In the genomic region with DNA sequence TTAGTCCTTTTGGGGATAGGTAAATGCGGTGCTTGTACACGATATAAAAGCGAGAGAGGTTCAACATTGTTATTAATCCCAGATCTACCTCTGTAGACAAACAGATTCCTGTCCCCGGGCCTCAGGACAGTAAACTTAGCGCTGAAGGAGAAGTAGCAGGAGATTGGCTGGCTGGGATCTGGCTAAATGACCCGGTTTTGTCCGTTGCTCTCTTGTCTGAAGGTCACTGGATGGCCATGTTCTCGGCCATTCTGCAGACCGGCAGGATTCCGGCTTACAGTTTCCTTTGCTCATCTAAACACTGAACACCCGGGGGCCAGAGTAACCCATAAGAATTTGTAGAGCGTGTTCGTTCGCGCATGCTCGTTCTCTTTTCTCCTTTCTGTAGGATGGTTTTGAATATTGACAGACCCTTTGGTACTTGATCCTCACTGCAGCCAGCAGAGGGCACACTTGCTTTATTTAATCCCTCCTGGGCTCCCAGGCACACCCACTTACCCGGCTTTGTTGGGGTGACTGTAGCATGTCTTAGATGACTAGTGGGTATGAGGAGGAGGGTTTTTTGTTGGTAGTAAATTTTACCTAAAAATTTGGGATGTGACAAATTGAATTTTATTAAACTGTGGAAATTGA, we compare ENCODE assay signal across 8 mouse cellular contexts. TPM values are rescaled to one million over a fixed set of nuclear protein-coding genes. Genes with fewer than 3 reads are reported as not detected.
DNase-seq lines count a peak whose midpoint lies in the region; ATAC-seq and TF ChIP-seq lines count a peak whose summit lies in the region.

No protein-coding gene starts in this region.

- no peak overlapping the region for H3K27ac ChIP-seq in gastrocnemius, adult 2 months
- no peak overlapping the region for H3K27ac ChIP-seq in hindbrain, embryonic 16.5 days (ENCODE audit: low read depth, low read length)

- H3K9me3 ChIP-seq in hindbrain, embryonic 16.5 days (ENCODE audit: control insufficient read depth, low read length): no peaks in the 10 kb centered on the region

- peak; percentile 92 for DNase-seq in R1 (ENCODE audit: low read depth, low spot score)
- DNase-seq in cerebellum, postnatal 25 days: peak; percentile 79 to 88
- peak; percentile 86 for DNase-seq in gastrocnemius, adult 2 months
- DNase-seq in left cerebral cortex, adult 11 months (ENCODE audit: low spot score): peak; percentile 74
- peak; percentile 91 for DNase-seq in lung, postnatal 36 days
- DNase-seq in retina, embryonic 14.5 days (ENCODE audit: low spot score): peak; percentile 91
- DNase-seq in thymus, postnatal 25 days: peak; percentile 87

- 0 out of 2 replicates have a peak overlapping the region, but pooled peaks have one; percentile 9 for H3K4me3 ChIP-seq in gastrocnemius, adult 2 months
- H3K4me3 ChIP-seq in hindbrain, embryonic 16.5 days (ENCODE audit: low read length): peak overlapping the region; percentile 32

- WGBS in hindbrain, embryonic 16.5 days: 20% methylated on average over 17 of the region's 17 CpGs

- TF ChIP-seq CTCF in gastrocnemius, adult 2 months (IDR thresholded peaks at IDR 0.05): peak; percentile 88

- no peaks in the 10 kb centered on the region for H3K36me3 ChIP-seq in hindbrain, embryonic 16.5 days (ENCODE audit: control insufficient read depth, insufficient read depth, low read length)

- peak overlapping the region; percentile 54 for H3K9ac ChIP-seq in hindbrain, embryonic 16.5 days (ENCODE audit: low read depth, low read length)

- H3K27me3 ChIP-seq in hindbrain, embryonic 16.5 days (replicated peaks; ENCODE audit: control insufficient read depth, insufficient read depth, low read length): no peaks in the 10 kb centered on the region

- ATAC-seq in hindbrain, embryonic 16.5 days: peak; percentile 72

- H3K4me2 ChIP-seq in hindbrain, embryonic 16.5 days (ENCODE audit: low read length): peak overlapping the region; percentile 69

- intact Hi-C loops in gastrocnemius, adult 2 months (cut with DNase I): loop anchor here (1.0 to 5.0 kb wide), 3 partner anchors 372 to 807 kb away; no protein-coding TSS in a partner anchor

- peaks cover 8% of the 10 kb centered on the region for H3K4me1 ChIP-seq in hindbrain, embryonic 16.5 days (ENCODE audit: control insufficient read depth, insufficient read depth, low read depth, low read length)

RNA-seq across cellular contexts. Expression of a gene that starts 6.0 kb away (rescaled TPM):
- total RNA-seq in gastrocnemius, adult 2 months (2021): 1 to 10 TPM; 1.1 to 4.8 TPM
- polyA plus RNA-seq in hindbrain, embryonic 16.5 days (2015; fragmentation: Nextera tagmentation; extraction: Ambion mirVana): 66.3 and 67.6 TPM in 2 replicates

RNA-seq across cellular contexts. Expression of a gene that starts 36.7 kb away (rescaled TPM):
- total RNA-seq in gastrocnemius, adult 2 months (2021): 10 to 100 TPM in 1 of 2 experiments, 1 to 10 TPM in 1; 7.6 to 10.9 TPM
- polyA plus RNA-seq in hindbrain, embryonic 16.5 days (2015; fragmentation: Nextera tagmentation; extraction: Ambion mirVana): 54.1 and 58.5 TPM in 2 replicates
